Mouse (Mus musculus): ENCODE results near the gene Spef2.
"Not testable (repeated sequence)": the region's sequence is repeated elsewhere in the genome, so short reads cannot be mapped to it uniquely, and the experiment has no call there.

The Spef2 gene

DNA sequence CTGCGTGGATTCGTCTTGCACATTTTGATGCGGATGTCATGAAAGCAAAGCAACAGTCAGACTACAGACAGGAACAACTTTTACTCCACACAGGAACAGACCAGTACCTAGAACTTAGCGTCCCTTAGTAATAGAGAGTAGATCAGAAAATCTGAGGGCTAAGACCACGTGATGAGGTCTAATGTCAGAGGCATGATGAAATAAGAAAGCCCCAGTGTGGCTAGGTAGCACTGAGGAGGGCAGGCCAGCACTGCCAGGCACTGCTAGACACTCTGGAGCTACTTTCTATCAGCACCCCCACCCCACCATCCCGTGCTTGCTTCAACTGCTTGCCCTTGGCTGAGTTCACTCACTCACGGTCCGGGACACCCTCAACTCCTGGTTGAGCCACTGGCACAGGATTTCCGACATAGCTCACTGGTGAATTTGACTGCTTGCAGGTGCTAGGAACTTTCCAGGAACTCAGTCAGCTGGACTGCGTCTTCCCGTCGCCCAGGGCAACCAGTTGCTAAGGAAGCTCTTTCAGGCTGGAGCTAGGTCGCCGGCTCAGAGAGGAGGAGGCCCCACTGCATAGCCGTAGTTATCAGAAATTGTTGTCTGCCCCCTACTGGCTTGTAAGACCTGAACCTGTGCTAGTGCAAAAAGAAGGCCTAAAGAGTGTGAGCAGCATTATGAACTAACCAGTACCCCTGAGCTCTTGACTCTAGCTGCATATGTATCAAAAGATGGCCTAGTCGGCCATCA is at the start of gene Spef2:
Spef2 (minus strand) TSS at position 510 of the 744 bp plus-strand sequence.
- peak; percentile 56 for DNase-seq

DNA sequence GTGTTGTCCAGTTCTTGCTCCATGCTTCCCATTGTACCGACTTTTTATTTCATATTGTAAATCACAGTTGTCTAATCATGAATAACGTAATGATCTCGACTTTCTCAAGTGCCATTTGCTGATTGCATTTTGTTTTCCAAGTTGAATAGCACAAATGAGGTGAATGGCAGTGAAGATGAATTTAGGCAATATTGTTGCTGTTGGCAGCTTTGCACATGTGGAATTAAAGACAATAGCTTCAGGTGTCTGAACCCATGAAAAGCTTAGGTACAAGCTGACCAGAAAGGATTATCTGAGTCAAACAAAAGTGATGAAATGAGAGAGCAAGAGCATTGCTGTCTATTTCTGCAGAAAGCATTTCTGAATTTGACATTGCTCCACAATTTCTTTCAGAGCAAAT is 45.5 kb upstream of the Spef2 start:
- no peak for DNase-seq

DNA sequence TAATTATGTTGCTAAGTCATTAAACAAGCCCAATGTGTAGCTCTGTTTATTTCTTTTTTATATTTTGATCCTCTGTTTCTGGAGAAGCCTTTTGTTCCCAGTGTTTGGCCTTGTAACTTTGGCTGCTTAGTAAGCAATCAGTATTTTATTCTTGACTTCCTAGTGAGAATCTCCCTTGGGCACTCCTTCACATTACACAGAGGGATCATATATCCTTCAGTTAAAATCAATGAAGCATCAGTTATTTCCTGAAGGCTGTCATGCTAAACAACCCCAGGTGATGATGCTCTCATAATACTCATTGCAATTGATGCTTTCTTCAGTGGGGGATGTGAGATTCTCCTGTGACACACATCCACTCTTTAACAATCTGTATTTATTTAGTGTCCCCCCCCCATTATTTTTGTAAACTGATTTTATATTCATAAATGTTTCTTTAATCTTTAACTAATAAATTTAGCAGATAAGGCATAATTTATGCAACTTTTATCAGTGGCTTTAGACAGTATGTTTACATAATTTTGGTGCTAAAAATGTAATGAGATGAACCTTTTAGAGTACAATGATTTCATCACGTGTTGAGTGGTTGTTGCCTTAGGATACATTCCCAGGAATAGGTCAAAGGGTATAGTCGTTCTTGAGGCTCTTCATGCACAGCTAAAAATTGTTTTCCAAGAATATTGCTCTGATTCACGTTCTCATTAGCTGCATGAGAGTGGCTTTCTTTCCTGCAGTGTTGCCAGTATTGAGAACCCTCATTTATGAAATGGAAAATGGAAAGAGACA is 39.8 kb upstream of the Spef2 start:
- DNase-seq: no peak

DNA sequence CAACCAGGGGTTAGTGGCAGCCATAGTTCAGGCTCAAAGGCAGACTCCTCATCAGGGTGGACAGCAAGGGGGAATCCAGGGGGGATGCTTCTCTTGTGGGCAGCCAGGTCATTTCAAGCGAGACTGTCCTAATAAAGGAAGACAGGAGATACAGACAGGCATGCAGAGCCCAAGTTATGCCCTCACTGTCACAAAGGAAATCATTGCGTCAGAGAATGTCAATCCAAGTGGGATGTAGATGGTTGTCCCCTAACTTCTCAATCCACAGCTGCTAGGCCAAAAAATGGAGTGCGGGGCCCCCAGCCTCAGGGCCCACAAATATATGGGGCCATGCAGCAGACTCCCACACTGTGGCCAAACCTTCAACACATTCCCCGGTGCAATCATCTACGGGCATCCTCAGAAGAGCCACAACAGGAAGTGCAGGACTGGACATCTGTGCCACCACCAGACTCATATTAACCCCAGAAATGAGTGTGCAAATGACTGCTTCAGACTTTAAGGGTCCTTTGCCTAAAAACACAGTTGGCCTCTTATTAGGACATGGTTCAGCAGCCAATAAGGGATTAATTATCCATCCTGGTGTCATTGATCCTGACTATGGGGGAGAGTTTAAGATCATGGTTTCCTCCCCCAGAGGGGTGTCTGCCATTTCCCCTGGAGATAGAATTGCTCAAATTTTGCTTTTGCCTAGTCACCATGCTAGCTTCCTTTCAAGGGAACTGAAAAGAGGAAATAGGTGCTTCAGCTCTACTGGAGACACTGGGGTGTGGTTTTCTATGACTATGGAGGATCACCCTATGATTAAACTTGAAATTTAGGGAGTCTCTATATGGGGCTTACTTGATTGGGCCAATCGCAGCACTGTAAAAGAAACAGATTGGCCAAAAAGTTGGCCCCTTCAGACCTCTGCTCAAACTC is 25.8 kb upstream of the Spef2 start:
- DNase-seq: not testable (repeated sequence)

DNA sequence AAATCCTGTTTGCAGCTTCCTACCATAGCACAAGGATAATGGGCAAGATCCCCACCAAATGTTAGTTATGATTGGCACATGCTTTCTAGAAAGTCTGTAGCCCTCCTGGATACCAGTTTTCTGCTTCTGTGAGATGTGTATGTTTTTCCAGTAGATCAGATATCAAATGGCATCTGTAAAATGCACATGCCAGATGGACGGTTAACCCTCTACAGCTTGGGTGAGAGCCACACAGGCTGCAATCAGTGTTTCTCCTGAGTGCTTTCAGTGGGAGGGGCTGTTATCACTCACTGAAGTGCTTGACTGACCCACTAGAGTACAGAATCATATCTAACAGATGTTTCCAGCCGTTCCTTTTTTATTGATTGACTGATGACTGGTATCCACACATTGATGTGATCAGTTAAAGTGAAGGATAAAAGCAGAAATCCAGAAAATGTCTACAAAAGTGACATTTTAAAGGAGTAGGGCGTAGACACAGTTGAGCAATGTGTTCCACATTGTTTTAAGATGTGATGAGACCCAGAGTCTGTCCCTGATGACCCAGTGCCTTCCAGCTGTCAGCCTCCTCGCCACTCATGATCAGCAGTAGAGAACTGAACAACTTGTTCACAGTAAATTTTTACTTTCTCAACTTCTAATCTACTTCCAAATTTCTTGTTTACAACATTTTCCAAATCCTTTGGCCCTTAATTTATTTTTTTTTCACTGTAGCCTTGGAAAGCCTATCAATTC is 19.7 kb upstream of the Spef2 start:
- no peak for DNase-seq

DNA sequence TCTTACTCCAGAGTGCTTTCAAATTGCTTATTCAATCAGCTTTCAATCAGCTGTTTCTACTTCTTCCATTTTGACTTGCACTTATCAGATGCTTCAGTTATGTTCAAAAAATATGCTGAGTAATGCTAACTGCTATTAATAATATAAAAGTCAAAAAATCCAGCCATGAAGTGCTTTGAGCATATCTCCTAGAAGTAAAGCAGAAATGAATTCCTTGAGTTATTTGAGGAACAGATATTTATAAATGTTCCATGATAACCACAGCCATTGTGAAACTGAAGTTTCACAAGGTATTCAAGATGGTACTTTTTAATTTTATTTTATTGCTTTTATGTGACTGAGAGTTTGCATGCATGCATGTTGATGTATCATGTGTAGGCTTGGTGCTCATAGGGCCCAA is 18.4 kb upstream of the Spef2 start:
- no peak for DNase-seq

DNA sequence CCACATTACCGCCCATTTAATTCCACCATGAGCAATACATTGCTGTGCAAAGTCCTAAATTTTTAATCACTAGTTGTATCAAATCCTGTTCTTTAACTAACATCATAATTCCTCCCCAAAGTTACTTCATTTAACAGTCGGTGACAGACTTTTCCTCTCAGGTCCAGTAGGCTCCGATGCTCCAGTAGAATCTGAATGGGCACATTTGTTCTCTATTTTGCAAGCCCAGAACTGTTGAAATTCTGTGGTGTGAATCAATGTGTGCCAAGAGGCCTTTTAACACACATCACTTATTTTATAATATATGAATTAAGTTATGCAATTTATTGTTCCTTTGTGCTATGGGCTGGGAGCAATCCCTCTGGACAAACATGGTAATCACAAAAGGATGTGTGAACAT is 2.3 kb upstream of the Spef2 start:
- DNase-seq: no peak

DNA sequence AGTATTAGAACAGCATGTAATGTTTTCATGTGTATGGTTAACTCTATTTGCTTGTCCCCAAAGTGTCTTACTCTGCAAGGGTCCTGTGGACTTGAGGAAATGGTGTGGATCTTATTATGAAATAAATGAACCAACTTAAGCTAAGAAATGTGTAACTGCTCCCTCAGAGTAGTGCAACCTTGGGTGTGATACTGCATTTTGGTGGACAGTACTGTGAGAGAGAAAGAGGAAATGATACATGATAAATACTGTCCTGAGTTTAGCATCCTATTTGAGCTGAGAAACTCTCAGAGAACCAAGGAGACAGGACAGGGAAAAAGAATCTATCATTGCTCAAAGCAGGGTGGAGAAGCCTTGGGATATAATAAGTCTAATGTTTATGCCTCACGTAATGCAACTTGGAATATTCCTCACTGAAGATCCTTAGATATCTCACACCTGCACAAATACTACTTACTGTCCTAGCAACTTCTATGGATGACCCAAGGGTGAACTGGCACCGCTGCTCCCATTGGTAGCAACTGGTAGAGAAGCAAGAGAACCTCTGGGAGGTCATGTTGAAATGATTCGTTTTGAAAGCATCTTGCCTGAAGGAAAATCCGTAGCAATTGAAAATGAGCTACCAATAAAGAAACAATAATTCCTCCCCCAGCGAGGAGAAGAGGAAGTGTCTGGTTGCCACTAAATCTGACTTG is 1.1 kb downstream of the Spef2 start:
- DNase-seq: no peak

DNA sequence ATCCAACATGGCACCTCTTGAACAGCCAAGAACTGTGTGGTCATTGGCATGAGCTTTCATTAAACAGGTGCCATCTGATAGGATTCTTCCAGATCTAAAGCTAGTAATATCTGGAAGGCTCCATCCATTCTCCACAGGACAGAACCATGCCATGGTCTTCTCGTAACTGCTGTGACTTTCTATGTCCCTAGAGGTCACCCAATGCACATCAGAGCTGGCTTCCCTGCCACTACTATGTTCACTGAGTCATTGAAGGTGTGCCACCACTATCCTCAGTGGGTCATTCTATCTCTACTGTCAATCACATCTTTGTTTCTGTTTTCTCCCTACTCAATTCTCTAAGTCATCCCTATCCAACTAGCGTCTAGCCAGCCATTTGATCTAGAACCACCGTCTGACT is 6.5 kb downstream of the Spef2 start:
- no peak for DNase-seq

DNA sequence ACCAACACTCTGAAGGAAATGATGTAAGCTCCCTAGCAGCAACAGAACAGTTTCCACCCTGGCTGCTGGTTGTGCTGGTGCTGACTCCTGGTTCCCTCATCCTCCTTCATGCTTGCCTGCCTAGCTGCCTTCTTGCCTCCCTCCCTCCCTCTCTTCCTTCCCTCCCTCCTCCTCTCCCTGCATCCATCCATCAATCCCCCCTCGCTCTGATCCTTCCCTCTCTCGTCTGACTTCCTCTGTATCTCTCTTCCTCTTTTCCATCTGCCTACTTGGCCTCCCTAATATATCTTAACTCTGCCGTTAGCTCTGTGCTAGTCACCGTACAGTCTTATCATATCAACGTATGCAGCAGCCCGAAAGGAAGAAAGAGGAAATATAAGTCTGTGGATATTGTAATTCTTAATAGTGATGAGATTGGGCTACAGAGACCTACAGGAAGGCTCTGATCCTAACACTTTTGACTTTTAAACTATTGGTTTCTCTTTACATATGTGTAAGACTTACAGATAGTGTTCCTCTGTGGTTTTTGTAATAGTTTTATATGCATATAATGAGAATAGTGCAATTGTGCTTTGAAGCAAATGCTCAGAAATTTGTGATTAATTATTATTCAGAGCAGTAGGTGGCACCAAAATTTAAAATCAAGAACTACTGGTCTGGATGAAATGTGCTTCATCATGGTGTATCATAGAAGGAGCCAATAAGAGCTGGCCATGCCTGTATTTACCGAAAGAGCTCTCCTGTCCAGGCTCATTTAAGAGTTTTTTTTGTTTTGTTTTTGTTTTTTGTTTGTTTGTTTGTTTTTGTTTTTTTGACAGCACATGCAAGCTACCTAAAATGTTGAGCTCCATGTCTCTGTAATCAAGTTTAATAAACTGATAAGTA is 33.9 kb downstream of the Spef2 start:
- no peak for DNase-seq

DNA sequence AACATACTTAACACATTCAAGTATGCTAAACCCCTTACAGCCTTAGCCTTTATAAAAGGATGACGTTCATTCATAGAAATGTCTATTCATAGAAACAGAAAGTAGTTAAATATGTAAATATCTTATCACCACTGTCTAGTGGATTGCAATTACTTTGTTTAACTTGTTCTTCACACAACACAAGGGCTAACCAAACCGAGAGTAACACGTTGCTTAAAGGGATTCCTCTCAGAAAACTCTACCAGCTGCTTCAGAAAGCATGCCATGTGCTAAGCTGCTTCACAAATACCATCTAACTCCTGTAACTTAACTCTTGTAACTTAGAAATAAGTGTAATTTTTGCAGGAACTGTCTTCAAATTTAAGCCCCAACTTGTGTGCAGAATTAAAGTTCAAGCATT is 35.0 kb downstream of the Spef2 start:
- DNase-seq: no peak

DNA sequence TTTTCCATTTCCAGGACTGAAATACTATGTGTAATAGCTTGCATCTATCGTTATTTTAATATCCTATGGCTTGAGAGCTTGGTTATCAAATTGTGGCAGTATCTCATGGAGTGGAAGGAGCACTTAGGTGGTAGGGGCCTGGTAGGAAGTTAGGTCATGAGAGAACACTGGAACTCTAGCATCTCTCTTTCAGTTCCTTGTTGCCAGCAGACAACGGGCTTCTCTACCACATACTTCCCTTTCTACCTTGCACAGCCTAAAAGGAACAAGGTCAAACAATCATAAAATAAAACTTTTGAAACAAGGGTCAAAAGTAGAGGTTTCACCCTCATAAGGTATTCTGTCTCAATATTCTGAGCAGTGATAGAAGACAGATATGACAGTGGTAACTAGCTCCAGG is 38.3 kb downstream of the Spef2 start:
- no peak for DNase-seq

DNA sequence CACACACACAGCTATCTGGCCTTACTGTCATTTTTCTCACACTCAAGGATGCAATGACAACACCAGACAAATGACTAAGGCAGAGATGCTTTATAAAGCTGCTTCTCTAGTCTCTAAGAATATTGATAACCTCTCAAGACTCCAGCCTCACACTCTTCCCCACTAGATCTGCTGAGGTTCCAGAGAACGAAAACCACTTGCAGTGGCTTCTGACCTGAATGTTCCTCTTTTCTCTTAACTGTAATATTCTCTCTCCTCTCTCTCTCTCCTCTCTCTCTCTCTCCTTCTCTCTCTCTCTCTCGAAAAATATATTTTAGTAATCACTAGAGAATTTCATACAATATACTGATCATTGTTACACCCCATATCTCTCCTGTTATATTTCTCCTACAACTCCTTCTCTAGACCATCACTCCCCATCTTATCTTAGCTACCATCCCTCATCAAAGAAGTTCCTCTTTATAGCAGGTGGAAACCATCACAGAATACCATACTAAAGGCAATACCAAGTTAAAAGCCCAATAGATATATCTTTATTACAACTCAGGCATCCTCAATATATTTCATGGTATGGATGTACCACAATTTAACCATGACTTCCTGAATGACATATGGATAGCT is 42.7 kb downstream of the Spef2 start:
- no peak for DNase-seq

DNA sequence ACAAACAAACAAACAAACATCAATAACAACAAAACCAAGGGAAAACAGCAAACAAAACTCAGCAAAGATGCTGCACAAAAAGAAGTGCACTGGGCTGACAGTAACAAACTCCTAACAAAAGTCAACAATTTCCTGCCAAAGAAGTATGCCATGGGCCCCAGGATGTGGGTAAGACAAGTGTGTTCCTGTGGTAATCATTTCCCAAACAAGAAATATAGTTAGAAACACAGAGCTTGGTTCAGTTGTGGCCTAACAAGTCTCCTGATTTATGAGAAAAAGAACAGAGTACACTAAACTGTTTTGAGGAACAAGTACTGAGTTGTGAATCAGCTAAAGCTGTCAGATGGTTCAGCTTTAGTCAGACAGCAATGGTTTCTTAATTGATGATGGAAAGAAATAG is 46.8 kb downstream of the Spef2 start:
- DNase-seq: no peak

DNA sequence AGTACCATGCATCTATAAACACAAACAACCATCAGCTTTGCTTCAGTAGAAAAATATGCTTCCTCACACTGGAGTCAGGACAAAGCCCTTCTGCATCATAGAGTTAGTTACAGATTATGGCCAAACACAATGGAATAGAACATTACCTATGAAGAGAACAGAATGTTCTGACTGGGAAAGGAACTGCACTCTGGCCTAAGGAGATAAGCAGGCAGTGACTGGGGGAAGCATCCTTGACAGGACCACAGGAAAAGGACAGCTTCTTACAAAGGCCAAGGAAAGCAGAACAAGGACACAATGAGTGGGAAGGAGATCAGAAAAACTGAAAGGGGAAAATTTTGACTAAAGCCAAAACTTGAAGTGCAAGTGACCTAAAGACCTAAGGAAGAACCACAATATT is 56.9 kb downstream of the Spef2 start:
- DNase-seq: no peak

DNA sequence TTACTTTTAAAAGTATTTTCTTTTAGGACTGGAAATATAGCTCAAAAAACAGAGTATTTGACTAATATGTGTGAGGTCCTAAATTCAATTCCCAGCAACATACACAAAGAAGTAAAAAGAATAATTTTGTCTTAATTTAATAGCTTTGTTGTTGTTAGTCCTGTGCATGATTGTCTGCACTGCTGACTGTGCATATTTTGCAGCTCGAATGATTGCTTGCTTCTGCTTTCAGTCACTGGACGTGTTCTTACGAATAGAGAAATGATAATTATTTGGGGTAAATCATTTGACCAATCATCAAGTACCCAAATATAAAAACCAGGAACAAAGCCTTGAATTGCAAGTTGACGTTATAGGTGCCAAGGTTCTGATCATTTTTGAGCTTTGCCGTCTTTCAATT is 57.8 kb downstream of the Spef2 start:
- no peak for DNase-seq

DNA sequence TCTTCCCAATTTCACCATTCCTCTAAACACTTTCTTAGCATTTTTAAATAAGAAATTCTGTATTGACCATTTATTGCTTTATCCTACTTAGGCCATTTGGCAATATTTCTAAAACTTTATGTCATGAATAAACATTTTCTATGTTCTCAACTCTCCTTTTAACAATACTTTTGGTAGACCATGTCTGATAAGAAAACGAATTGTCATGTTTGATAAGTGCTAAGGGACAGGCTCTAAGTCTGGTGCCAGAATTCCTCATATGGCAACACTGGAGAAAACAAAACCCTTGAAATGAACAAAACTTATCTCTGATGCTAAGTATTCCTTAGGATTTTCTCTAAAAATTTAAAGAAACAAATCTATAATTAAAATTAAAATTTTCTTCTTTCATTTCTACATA is 58.2 kb downstream of the Spef2 start:
- DNase-seq: no peak

DNA sequence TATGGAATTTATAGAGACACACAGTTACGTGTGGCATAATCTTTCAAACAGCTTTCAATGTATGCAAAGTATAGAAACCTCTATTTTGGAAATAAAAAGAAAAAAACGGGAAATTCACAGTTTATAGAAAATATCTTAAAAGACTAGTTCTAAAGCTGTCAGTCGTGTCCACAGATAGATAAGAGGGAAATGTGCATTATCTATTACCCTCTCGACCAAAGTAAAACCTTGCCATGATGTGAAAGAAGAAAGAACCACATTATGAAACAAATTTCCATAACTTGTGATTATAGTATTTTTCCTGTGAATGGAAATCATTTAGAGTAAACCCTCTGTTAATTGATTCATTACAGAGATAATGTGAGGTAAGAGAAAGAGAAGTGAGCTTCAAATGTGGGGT is 65.2 kb downstream of the Spef2 start:
- DNase-seq: no peak

DNA sequence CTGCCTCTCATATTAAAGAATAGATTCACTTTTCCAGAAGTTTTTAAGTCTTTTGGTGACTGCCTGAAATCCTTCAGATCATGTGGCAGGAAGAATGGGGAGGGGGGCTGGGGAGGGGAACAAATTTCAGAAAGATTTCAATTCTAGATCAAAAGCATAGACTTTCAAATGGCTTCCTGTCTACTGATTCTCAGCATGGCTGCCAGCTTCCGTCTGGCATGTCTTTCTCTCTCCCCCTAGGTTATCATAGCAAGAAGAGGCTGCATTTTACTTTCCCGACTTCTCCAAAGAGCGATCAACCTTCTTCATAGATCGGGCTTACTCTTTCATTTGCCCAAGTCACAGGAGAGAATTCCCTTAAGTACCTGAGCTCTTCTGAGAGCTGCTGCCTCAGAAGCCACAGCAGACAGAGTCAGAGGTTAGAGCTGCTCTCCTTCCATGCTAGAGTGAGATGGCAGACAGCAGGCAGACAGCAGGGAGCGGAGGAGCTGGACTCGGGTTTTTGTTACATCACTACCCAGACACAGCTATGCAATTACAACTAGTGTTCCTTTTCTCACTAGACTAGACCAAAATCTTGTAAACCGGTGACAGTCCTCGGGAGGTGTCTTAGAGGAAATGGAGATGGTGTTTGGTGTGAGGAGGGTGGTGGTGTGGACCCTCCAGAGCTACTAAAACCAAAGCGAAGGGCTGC is 71.2 kb downstream of the Spef2 start:
- no peak for DNase-seq

DNA sequence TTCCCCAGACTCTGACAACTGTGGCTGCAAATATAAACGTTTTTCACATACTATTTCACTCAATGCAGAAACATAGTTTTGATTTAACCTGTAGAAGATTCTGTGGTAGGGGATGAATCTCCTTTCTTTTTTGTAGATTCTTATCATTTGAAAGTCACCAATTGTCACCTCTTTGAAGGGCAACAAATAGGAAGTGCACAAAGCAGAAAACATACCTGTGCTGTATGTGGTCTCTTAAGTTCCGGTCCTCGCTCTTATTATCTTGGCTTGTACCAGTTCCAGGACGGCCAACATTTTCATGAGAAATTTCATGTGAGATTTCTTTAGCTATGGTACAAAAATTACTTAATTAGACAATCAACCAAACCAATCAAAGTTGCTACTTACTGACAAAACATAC is 80.1 kb downstream of the Spef2 start:
- DNase-seq: no peak
